Mouse (Mus musculus): ENCODE measurements around the gene Ogg1. TPM values are rescaled to one million over a fixed set of nuclear protein-coding genes. Genes with fewer than 3 reads are reported as not detected.

Ogg1 gene
- polyA plus RNA-seq, 1 experiment from 2014 or later = 12.6 TPM

DNA sequence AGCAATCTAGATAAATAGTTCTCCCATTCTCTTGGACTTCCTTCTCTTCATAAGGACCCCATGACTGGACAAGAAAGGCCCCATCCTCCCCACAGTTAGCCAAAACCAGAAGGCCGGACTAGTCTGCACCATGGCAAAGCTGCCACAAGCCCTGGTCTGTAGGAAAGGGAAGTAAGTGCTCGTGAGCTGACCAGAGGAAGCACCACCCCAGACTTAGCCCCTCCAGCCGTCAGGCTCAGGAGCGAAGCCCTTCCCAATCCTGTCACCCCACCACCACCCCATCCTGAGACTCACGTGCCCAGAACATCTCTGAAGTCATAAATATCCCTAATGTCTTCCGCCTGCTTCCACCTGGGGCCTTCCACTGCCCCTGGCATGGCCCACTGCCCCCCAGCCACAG lies 14.8 kb downstream of the Ogg1 start:
- no peak overlapping the region; the same call in 1 of the 2 replicates for H3K27ac ChIP-seq (ENCODE audit: low read length)

GRCm38 (mm10) chr6:113342297-113342696 lies 15.5 kb downstream of the Ogg1 start:
- peak overlapping the region; percentile 60 for H3K4me2 ChIP-seq (ENCODE audit: low read depth, low read length)
- no peaks in the 10 kb centered on the region for H3K27me3 ChIP-seq (ENCODE audit: control insufficient read depth, insufficient read depth, low read length)
- peaks cover 24% of the 10 kb centered on the region for H3K4me1 ChIP-seq (ENCODE audit: control insufficient read depth, insufficient read depth, low read length)
- peak overlapping the region; percentile 31; the same call in 1 of the 2 replicates for H3K27ac ChIP-seq (ENCODE audit: low read length)
- H3K36me3 ChIP-seq (ENCODE audit: control insufficient read depth, insufficient read depth, low read length) = peaks cover 4% of the 10 kb centered on the region; the same call in 1 of the 2 replicates
- WGBS = 33% methylated on average over 4 of the region's 7 CpGs
- H3K9me3 ChIP-seq (replicated peaks; ENCODE audit: control insufficient read depth, low read length) = no peaks in the 10 kb centered on the region
- ATAC-seq (ENCODE audit: insufficient read depth, low FRiP score) = no peak
- H3K4me3 ChIP-seq (replicated peaks; ENCODE audit: low read length) = peak overlapping the region; percentile 66
- peak overlapping the region; percentile 88; the same call in 1 of the 2 replicates for H3K9ac ChIP-seq (ENCODE audit: low read length)

More for the DNA sequence above, 14.8 kb downstream of the Ogg1 start:
- H3K4me2 ChIP-seq (ENCODE audit: low read depth, low read length) = peak overlapping the region; percentile 60; the same call in 1 of the 2 replicates
- peaks cover 24% of the 10 kb centered on the region for H3K4me1 ChIP-seq (ENCODE audit: control insufficient read depth, insufficient read depth, low read length)
- no peak for ATAC-seq (ENCODE audit: insufficient read depth, low FRiP score)
- no peak overlapping the region; the same call in 1 of the 2 replicates for H3K9ac ChIP-seq (ENCODE audit: low read length)
- H3K36me3 ChIP-seq (ENCODE audit: control insufficient read depth, insufficient read depth, low read length) = peaks cover 4% of the 10 kb centered on the region; the same call in 1 of the 2 replicates
- no peaks in the 10 kb centered on the region for H3K9me3 ChIP-seq (replicated peaks; ENCODE audit: control insufficient read depth, low read length)
- H3K4me3 ChIP-seq (replicated peaks; ENCODE audit: low read length) = no peak overlapping the region
- H3K27me3 ChIP-seq (ENCODE audit: control insufficient read depth, insufficient read depth, low read length) = no peaks in the 10 kb centered on the region
- WGBS = 77% methylated on average over 6 of the region's 6 CpGs

GRCm38 (mm10) chr6:113343177-113344092 lies 16.7 kb downstream of the Ogg1 start, which contains the start of gene Camk1:
TSS of gene Camk1 (minus strand) at chr6:113343984.
- ATAC-seq (ENCODE audit: insufficient read depth, low FRiP score) = peak; percentile 87
- Histone ChIP-seq H3K9ac (ENCODE audit: low read length) (peak within 1 kb of the TSS; percentile 88), H3K27ac (ENCODE audit: low read length) (peak within 1 kb of the TSS; percentile 53), H3K9me3 (replicated peaks; ENCODE audit: control insufficient read depth, low read length) (no peaks in the 10 kb centered on the region), H3K4me1 (ENCODE audit: control insufficient read depth, insufficient read depth, low read length) (peaks cover 24% of the 10 kb centered on the region), H3K36me3 (ENCODE audit: control insufficient read depth, insufficient read depth, low read length) (0 out of 2 replicates have a peak, but pooled peaks cover 4% of the 10 kb centered on the region), H3K27me3 (ENCODE audit: control insufficient read depth, insufficient read depth, low read length) (no peaks in the 10 kb centered on the region), H3K4me2 (ENCODE audit: low read depth, low read length) (peak within 1 kb of the TSS; percentile 60), H3K4me3 (replicated peaks; ENCODE audit: low read length) (peak within 1 kb of the TSS; percentile 66)
- 10% methylated on average over 32 of the region's 32 CpGs for WGBS

DNA sequence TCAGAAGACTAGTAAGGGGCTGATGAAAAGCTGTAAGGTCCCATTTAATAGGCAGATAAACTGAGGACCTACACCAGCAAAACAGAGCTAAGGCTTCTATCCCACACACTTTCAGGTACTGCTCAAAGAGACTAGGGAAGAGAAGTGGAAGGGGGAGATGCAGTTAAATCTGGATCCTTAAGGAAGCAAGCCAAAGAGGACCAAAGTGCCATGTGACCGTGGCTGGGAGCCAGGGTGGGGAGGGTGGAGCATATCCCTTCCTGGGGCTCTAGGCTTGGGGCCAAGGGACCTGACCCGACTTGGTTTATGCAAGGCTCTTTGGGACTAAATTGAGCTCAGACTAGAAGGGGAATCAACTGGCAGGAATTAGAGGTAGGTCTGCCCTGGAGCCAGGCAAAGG lies 17.5 kb downstream of the Ogg1 start:
- Histone ChIP-seq H3K4me3 (replicated peaks; ENCODE audit: low read length) (peak overlapping the region; percentile 66), H3K27ac (ENCODE audit: low read length) (peak overlapping the region; percentile 53), H3K9ac (ENCODE audit: low read length) (peak overlapping the region; percentile 88), H3K4me1 (ENCODE audit: control insufficient read depth, insufficient read depth, low read length) (peaks cover 24% of the 10 kb centered on the region), H3K4me2 (ENCODE audit: low read depth, low read length) (peak overlapping the region; percentile 60), H3K9me3 (replicated peaks; ENCODE audit: control insufficient read depth, low read length) (no peaks in the 10 kb centered on the region), H3K27me3 (ENCODE audit: control insufficient read depth, insufficient read depth, low read length) (no peaks in the 10 kb centered on the region), H3K36me3 (ENCODE audit: control insufficient read depth, insufficient read depth, low read length) (no peaks in the 10 kb centered on the region)
- WGBS = 21% methylated on average over 2 of the region's 2 CpGs
- ATAC-seq (ENCODE audit: insufficient read depth, low FRiP score) = no peak

- Histone ChIP-seq H3K27ac (ENCODE audit: low read length) (no peak overlapping the region), H3K27me3 (ENCODE audit: control insufficient read depth, insufficient read depth, low read length) (no peaks in the 10 kb centered on the region), H3K4me2 (ENCODE audit: low read depth, low read length) (no peak overlapping the region), H3K9ac (ENCODE audit: low read length) (no peak overlapping the region), H3K4me1 (ENCODE audit: control insufficient read depth, insufficient read depth, low read length) (peaks cover 21% of the 10 kb centered on the region), H3K9me3 (replicated peaks; ENCODE audit: control insufficient read depth, low read length) (no peaks in the 10 kb centered on the region), H3K4me3 (replicated peaks; ENCODE audit: low read length) (no peak overlapping the region), H3K36me3 (ENCODE audit: control insufficient read depth, insufficient read depth, low read length) (no peaks in the 10 kb centered on the region)
- 59% methylated on average over 4 of the region's 4 CpGs for WGBS
- ATAC-seq (ENCODE audit: insufficient read depth, low FRiP score) = no peak
Measured at GRCm38 (mm10) chr6:113346897-113347296, 20.1 kb downstream of the Ogg1 start.

DNA sequence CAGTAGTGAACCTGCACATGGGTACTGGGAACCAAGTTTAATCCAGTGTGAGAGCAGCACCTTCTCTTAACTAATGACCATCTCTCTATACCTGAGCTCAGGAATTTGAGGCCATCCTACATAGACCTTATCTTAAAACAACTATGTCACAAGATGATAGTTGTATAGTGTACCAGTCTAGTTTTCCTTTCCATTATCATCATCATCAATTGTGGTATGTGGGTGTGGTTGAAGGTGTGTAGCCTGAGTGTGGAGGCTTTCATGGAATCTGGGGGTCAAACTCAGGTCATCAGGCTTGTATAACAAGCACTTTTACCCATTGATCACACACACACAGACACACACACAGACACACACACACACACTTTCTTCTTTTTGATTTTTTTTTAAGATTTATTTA lies 23.8 kb downstream of the Ogg1 start:
- Histone ChIP-seq H3K4me2 (ENCODE audit: low read depth, low read length) (no peak overlapping the region), H3K4me3 (replicated peaks; ENCODE audit: low read length) (no peak overlapping the region), H3K36me3 (ENCODE audit: control insufficient read depth, insufficient read depth, low read length) (no peaks in the 10 kb centered on the region), H3K27ac (ENCODE audit: low read length) (no peak overlapping the region), H3K27me3 (ENCODE audit: control insufficient read depth, insufficient read depth, low read length) (no peaks in the 10 kb centered on the region), H3K4me1 (ENCODE audit: control insufficient read depth, insufficient read depth, low read length) (no peaks in the 10 kb centered on the region), H3K9ac (ENCODE audit: low read length) (no peak overlapping the region), H3K9me3 (replicated peaks; ENCODE audit: control insufficient read depth, low read length) (no peaks in the 10 kb centered on the region)
- peak; percentile 29; the same call in 1 of the 2 replicates for ATAC-seq (ENCODE audit: insufficient read depth, low FRiP score)

DNA sequence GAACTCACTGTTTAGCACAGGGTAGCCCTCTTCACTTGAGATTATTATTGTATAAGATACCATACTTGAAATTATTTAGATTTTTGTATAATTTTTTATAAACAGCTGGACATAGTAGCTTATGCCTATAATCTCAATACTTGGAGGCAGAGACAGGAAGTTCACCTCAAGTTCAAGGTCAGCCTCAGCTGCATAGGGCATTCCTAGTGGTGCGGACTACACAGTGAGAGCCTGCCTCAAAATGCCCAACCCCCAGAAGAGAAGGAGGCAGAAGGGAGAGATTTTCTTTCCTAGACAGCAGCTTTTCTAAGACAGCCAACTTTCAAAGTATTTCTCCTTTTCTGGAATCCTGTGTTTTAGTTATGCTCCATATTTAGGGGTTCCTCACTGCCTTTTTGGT lies 24.4 kb downstream of the Ogg1 start:
- H3K27me3 ChIP-seq (ENCODE audit: control insufficient read depth, insufficient read depth, low read length) = no peaks in the 10 kb centered on the region
- no peak overlapping the region for H3K9ac ChIP-seq (ENCODE audit: low read length)
- H3K4me3 ChIP-seq (replicated peaks; ENCODE audit: low read length) = no peak overlapping the region

DNA sequence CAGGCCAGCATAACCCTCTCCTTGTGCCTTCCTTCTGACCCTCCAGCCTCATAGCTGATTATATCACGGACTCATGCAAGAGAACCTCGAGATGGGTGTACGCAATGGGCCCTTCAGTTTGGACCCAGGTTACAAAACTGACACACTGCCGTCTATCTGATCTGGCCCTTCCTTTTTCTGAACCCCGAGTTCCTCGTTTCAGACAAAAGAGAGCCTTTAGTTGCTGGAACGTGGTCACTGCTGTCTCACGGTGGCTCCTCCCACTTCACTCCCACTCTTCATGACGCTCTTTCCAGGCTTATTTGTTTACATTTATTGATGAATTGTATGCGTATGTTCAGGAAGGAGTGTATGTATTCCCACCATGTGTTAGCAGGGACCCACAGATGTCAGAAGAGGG lies 24.9 kb downstream of the Ogg1 start:
- 41% methylated on average over 10 of the region's 10 CpGs for WGBS
- Histone ChIP-seq H3K27ac (ENCODE audit: low read length) (no peak overlapping the region), H3K4me3 (replicated peaks; ENCODE audit: low read length) (no peak overlapping the region), H3K4me2 (ENCODE audit: low read depth, low read length) (no peak overlapping the region), H3K4me1 (ENCODE audit: control insufficient read depth, insufficient read depth, low read length) (no peaks in the 10 kb centered on the region), H3K9me3 (replicated peaks; ENCODE audit: control insufficient read depth, low read length) (no peaks in the 10 kb centered on the region), H3K27me3 (ENCODE audit: control insufficient read depth, insufficient read depth, low read length) (no peaks in the 10 kb centered on the region), H3K9ac (ENCODE audit: low read length) (no peak overlapping the region), H3K36me3 (ENCODE audit: control insufficient read depth, insufficient read depth, low read length) (no peaks in the 10 kb centered on the region)
- ATAC-seq (ENCODE audit: insufficient read depth, low FRiP score) = no peak

More for the DNA sequence above, 24.4 kb downstream of the Ogg1 start:
- Histone ChIP-seq H3K36me3 (ENCODE audit: control insufficient read depth, insufficient read depth, low read length) (no peaks in the 10 kb centered on the region), H3K27ac (ENCODE audit: low read length) (no peak overlapping the region), H3K4me2 (ENCODE audit: low read depth, low read length) (no peak overlapping the region), H3K4me1 (ENCODE audit: control insufficient read depth, insufficient read depth, low read length) (no peaks in the 10 kb centered on the region), H3K9me3 (replicated peaks; ENCODE audit: control insufficient read depth, low read length) (no peaks in the 10 kb centered on the region)
- 61% methylated on average over 1 of the region's 1 CpGs for WGBS
- ATAC-seq (ENCODE audit: insufficient read depth, low FRiP score) = no peak

DNA sequence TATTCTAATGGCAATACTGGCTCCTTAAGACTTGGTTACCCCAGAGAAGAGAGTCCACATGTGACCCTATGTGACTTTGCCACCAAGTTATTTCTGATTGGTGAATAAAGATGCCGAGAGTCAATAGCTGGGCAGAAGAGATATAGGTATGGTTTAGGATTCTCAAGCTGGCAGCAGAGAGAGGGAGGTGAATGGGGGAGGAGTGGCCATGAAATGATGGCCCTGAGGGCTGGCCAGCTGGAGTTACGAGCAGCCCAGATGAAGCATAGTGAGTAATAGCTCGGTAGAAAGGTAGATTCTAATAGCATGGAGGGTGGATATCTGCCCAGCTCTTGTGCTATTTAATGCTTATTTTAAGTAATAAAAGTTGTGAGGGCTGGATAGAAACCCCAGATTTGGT lies 26.0 kb downstream of the Ogg1 start:
- WGBS = 74% methylated on average over 3 of the region's 3 CpGs
- no peak overlapping the region for H3K27ac ChIP-seq (ENCODE audit: low read length)

More for the DNA sequence above, 26.0 kb downstream of the Ogg1 start:
- no peaks in the 10 kb centered on the region for H3K9me3 ChIP-seq (replicated peaks; ENCODE audit: control insufficient read depth, low read length)
- no peak overlapping the region for H3K4me2 ChIP-seq (ENCODE audit: low read depth, low read length)
- no peak overlapping the region for H3K9ac ChIP-seq (ENCODE audit: low read length)
- H3K36me3 ChIP-seq (ENCODE audit: control insufficient read depth, insufficient read depth, low read length) = no peaks in the 10 kb centered on the region
- no peaks in the 10 kb centered on the region for H3K27me3 ChIP-seq (ENCODE audit: control insufficient read depth, insufficient read depth, low read length)
- H3K4me3 ChIP-seq (replicated peaks; ENCODE audit: low read length) = no peak overlapping the region
- no peak for ATAC-seq (ENCODE audit: insufficient read depth, low FRiP score)
- no peaks in the 10 kb centered on the region for H3K4me1 ChIP-seq (ENCODE audit: control insufficient read depth, insufficient read depth, low read length)
